Mouse (Mus musculus) MEL (cell line): ENCODE data around the gene Pip5k1b. TPM values are rescaled to one million over a fixed set of nuclear protein-coding genes. Genes with fewer than 3 reads are reported as not detected.

Experiments
- DNase-seq: peaks from one replicate; pipeline ENCODE4 v3.0.0; 2011; ENCODE audit warnings: low read depth, low spot score
- H3K27ac ChIP-seq: 2 replicates; pipeline ENCODE4 v1.5.1; 2012; ENCODE audit warnings: low read depth, mild to moderate bottlenecking, control low read depth, low read length, moderate library complexity; ENCODE audit not compliant: control insufficient read depth
- H3K27me3 ChIP-seq, 2 experiments: fragments of 150-350 bp in 1 of 2; sonication (generic) in 1 of 2; 2 replicates each; pipeline ENCODE4 v1.6.1; 2012; ENCODE audit warnings: low read length in 2 of 2, mild to moderate bottlenecking in 2 of 2, improper control_type of control experiment in 1 of 2, moderate library complexity in 1 of 2; ENCODE audit not compliant: insufficient read depth in 2 of 2, control insufficient read depth in 1 of 2
- H3K36me3 ChIP-seq, 2 experiments: 2 replicates each; pipeline ENCODE4 v1.6.1; 2012 to 2014; ENCODE audit warnings: low read length in 2 of 2, improper control_type of control experiment in 1 of 2, inconsistent platforms in 1 of 2, mild to moderate bottlenecking in 1 of 2; ENCODE audit not compliant: insufficient read depth in 2 of 2, control insufficient read depth in 1 of 2
- H3K4me1 ChIP-seq, 2 experiments: fragments of 150-350 bp in 1 of 2; sonication (generic) in 1 of 2; 2 replicates each; pipeline ENCODE4 v1.6.1; 2012; ENCODE audit warnings: low read length in 2 of 2, improper control_type of control experiment in 1 of 2, mild to moderate bottlenecking in 1 of 2; ENCODE audit not compliant: insufficient read depth in 2 of 2, control insufficient read depth in 1 of 2
- H3K4me3 ChIP-seq, 2 experiments: fragments of 150-350 bp in 1 of 2; sonication (generic) in 1 of 2; 2 replicates each; pipeline ENCODE4 v1.5.1; 2012; ENCODE audit warnings: low read depth in 2 of 2, low read length in 2 of 2, mild to moderate bottlenecking in 2 of 2, moderate library complexity in 2 of 2, control low read depth in 1 of 2, improper control_type of control experiment in 1 of 2; ENCODE audit not compliant: control insufficient read depth in 1 of 2, insufficient read depth in 1 of 2
- H3K79me2 ChIP-seq: 2 replicates; pipeline ENCODE4 v1.6.1; 2012; ENCODE audit warnings: mild to moderate bottlenecking, low read length, moderate library complexity; ENCODE audit not compliant: control insufficient read depth, poor library complexity, insufficient read depth
- H3K9ac ChIP-seq: 2 replicates; pipeline ENCODE4 v1.6.1; 2012; ENCODE audit warnings: low read depth, mild to moderate bottlenecking, control low read depth, low read length, moderate library complexity; ENCODE audit not compliant: control insufficient read depth, poor library complexity, severe bottlenecking
- H3K9me3 ChIP-seq: fragments of 150-350 bp; sonication (generic); replicated peaks from 2 replicates; pipeline ENCODE4 v1.6.1; 2012; ENCODE audit warnings: mild to moderate bottlenecking, low read length, improper control_type of control experiment, moderate library complexity; ENCODE audit not compliant: insufficient read depth
- BHLHE40 ChIP-seq: IDR thresholded peaks from 2 replicates; pipeline ENCODE4 v1.6.1; 2012; ENCODE audit warnings: low read depth, mild to moderate bottlenecking, inconsistent platforms, low read length, improper control_type of control experiment, borderline replicate concordance
- CHD2 ChIP-seq: IDR thresholded peaks from 2 replicates; pipeline ENCODE4 v1.6.1; 2011; ENCODE audit warnings: low read length, improper control_type of control experiment
- CTCF ChIP-seq, 3 experiments: IDR thresholded peaks in 2 of 3; conservative IDR thresholded peaks in 1 of 3; 2 replicates each; pipeline ENCODE4 v1.5.1; 2011 to 2012; ENCODE audit warnings: low read length in 3 of 3, low read depth in 2 of 3, mild to moderate bottlenecking in 2 of 3, improper control_type of control experiment in 1 of 3, inconsistent platforms in 1 of 3, mixed read lengths in 1 of 3, moderate library complexity in 1 of 3; ENCODE audit not compliant: control insufficient read depth in 1 of 3, insufficient read depth in 1 of 3, poor library complexity in 1 of 3, severe bottlenecking in 1 of 3
- E2F4 ChIP-seq: IDR thresholded peaks from 2 replicates; pipeline ENCODE4 v1.6.1; 2011; ENCODE audit warnings: low read depth, low read length, improper control_type of control experiment, borderline replicate concordance
- EP300 ChIP-seq, 2 experiments: IDR thresholded peaks; 2 replicates each; pipeline ENCODE4 v1.6.1; 2011; ENCODE audit warnings: improper control_type of control experiment in 2 of 2, low read length in 2 of 2, low read depth in 1 of 2, mild to moderate bottlenecking in 1 of 2
- GATA1 ChIP-seq: IDR thresholded peaks from 2 replicates; pipeline ENCODE4 v1.6.1; 2011; ENCODE audit warnings: low read depth, low read length, improper control_type of control experiment
- MAX ChIP-seq: IDR thresholded peaks from 2 replicates; pipeline ENCODE4 v1.6.1; 2011; ENCODE audit warnings: low read length, improper control_type of control experiment
- MEF2A ChIP-seq: IDR thresholded peaks from 2 replicates; pipeline ENCODE4 v1.6.1; 2014; ENCODE audit warnings: low read depth, mild to moderate bottlenecking, inconsistent platforms, low read length, improper control_type of control experiment; ENCODE audit not compliant: poor library complexity, insufficient replicate concordance, severe bottlenecking; ENCODE audit errors: extremely low read depth
- MXI1 ChIP-seq: IDR thresholded peaks from 2 replicates; pipeline ENCODE4 v1.6.1; 2011; ENCODE audit warnings: mild to moderate bottlenecking, low read depth, low read length, improper control_type of control experiment
- MYC ChIP-seq: IDR thresholded peaks from 2 replicates; pipeline ENCODE4 v1.6.1; 2011; ENCODE audit warnings: low read depth, mild to moderate bottlenecking, low read length, improper control_type of control experiment, moderate library complexity
- NELFE ChIP-seq: IDR thresholded peaks from 2 replicates; pipeline ENCODE4 v1.6.1; 2011; ENCODE audit warnings: low read depth, low read length, improper control_type of control experiment
- POLR2AphosphoS2 ChIP-seq: IDR thresholded peaks from 2 replicates; pipeline ENCODE4 v1.6.1; 2011; ENCODE audit warnings: low read length, improper control_type of control experiment
- RAD21 ChIP-seq: IDR thresholded peaks from 2 replicates; pipeline ENCODE4 v1.6.1; 2011; ENCODE audit warnings: mild to moderate bottlenecking, low read depth, low read length, improper control_type of control experiment
- SIN3A ChIP-seq: IDR thresholded peaks from 2 replicates; pipeline ENCODE4 v1.6.1; 2012; ENCODE audit warnings: low read length, improper control_type of control experiment, inconsistent platforms
- SMC3 ChIP-seq: IDR thresholded peaks from 2 replicates; pipeline ENCODE4 v1.6.1; 2011; ENCODE audit warnings: low read depth, low read length, improper control_type of control experiment
- TAL1 ChIP-seq: IDR thresholded peaks from 2 replicates; pipeline ENCODE4 v1.6.1; 2012; ENCODE audit warnings: mild to moderate bottlenecking, inconsistent platforms, low read length, moderate library complexity, mixed read lengths
- TBP ChIP-seq: IDR thresholded peaks from 2 replicates; pipeline ENCODE4 v1.8.0; 2011; ENCODE audit warnings: low read depth, low read length, improper control_type of control experiment
- TCF12 ChIP-seq: IDR thresholded peaks from 2 replicates; pipeline ENCODE4 v1.6.1; 2014; ENCODE audit warnings: low read depth, mild to moderate bottlenecking, inconsistent platforms, low read length, improper control_type of control experiment, moderate library complexity
- UBTF ChIP-seq: IDR thresholded peaks from 2 replicates; pipeline ENCODE4 v1.6.1; 2012; ENCODE audit warnings: low read depth, mild to moderate bottlenecking, inconsistent platforms, low read length, improper control_type of control experiment, moderate library complexity, borderline replicate concordance; ENCODE audit not compliant: insufficient read depth
- USF1 ChIP-seq: IDR thresholded peaks from 2 replicates; pipeline ENCODE4 v1.6.1; 2014; ENCODE audit warnings: low read depth, mild to moderate bottlenecking, inconsistent platforms, low read length, improper control_type of control experiment, moderate library complexity
- USF2 ChIP-seq, 2 experiments: IDR thresholded peaks; 2 replicates each; pipeline ENCODE4 v1.6.1; 2011 to 2012; ENCODE audit warnings: improper control_type of control experiment in 2 of 2, low read length in 2 of 2, borderline replicate concordance in 1 of 2, inconsistent platforms in 1 of 2, low read depth in 1 of 2, mild to moderate bottlenecking in 1 of 2; ENCODE audit not compliant: insufficient read depth in 1 of 2
- ZKSCAN1 ChIP-seq: IDR thresholded peaks from 2 replicates; pipeline ENCODE4 v1.6.1; 2012; ENCODE audit warnings: low read depth, mild to moderate bottlenecking, inconsistent platforms, low read length, improper control_type of control experiment, moderate library complexity
- ZNF384 ChIP-seq: IDR thresholded peaks from 2 replicates; pipeline ENCODE4 v1.6.1; 2012; ENCODE audit warnings: low read depth, mild to moderate bottlenecking, inconsistent platforms, low read length, improper control_type of control experiment
- polyA plus RNA-seq, 2 experiments: library from polyadenylated mRNA; stranded (reverse) in 1 of 2; unstranded in 1 of 2; fragments of >175 nt in 1 of 2; fragments of >200 nt in 1 of 2; gene quantifications; 2 replicates each; pipeline versions ENCODE4 v1.2.1 to v1.2.4; 2012; ENCODE audit warnings: low replicate concordance in 2 of 2, low read depth in 1 of 2; ENCODE audit not compliant: insufficient read length in 2 of 2, insufficient read depth in 1 of 2, missing spikeins in 1 of 2
- total RNA-seq: library from RNA; depleted of rRNA; stranded (reverse); fragments of 300-350 nt; gene quantifications from 2 replicates; pipeline ENCODE4 v1.2.3, GENCODE M21; 2012

Pip5k1b gene
- total and polyA plus RNA-seq, 3 experiments: 3.4 to 10.0 TPM; not detected in 1

DNA sequence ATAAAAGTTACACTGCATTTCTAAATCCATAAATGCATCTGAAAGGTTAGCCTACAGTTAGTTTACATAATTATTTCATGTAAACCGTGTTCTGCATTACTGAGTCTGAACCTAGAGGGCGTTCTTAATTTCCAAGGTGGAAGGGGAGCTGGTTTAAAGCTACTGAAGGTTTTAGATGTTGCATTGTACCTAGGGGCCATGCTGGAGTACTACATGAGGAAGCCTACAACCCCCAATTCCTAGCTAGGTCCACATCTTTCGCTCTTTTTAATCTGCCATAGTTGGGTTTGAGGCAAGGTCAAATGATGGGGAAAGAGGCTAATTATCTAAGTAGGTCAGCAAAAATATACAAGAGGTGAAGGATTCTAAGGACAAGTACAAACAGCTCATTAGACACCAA lies 104.0 kb downstream of the Pip5k1b start:
- no peaks in the 10 kb centered on the region for H3K79me2 ChIP-seq
- H3K9ac ChIP-seq: no peak overlapping the region
- H3K4me1 ChIP-seq: peaks cover 19 to 24% of the 10 kb centered on the region in 2 experiments
- H3K27ac ChIP-seq: no peak overlapping the region; the same call in 1 of the 2 replicates
- H3K36me3 ChIP-seq: peaks cover 0 to 33% of the 10 kb centered on the region in 2 experiments; a peak in 2 of 4 replicates
- no peaks in the 10 kb centered on the region for H3K27me3 ChIP-seq
- TF ChIP-seq RAD21: peak; percentile 2; the same call in 1 of the 2 replicates
- no peak for TF ChIP-seq TCF12
- TF ChIP-seq MEF2A: no peak
- TF ChIP-seq TAL1: no peak
- no peak for TF ChIP-seq SIN3A
- TF ChIP-seq TBP: 0 out of 2 replicates have a peak, but pooled peaks have one; percentile 18
- no peak for TF ChIP-seq GATA1
- TF ChIP-seq UBTF: no peak
- TF ChIP-seq CHD2: no peak
- no peak for TF ChIP-seq E2F4
- TF ChIP-seq MAX: no peak
- no peak for TF ChIP-seq USF1
- TF ChIP-seq SMC3: peak; percentile 18; the same call in 1 of the 2 replicates
- no peak for TF ChIP-seq POLR2AphosphoS2
- TF ChIP-seq ZNF384: no peak
- TF ChIP-seq EP300 (IDR thresholded peaks at IDR 0.05; ENCODE audit: low read depth in 1 of 2, low read length in 2 of 2): no peak
- 0 out of 2 replicates have a peak, but pooled peaks have one; percentile 16 for TF ChIP-seq MYC
- peak in 2 of 3 experiments; percentile 18 to 53; a peak in 4 of 6 replicates for TF ChIP-seq CTCF (IDR thresholded peaks at IDR 0.05 in 2 of 3, conservative IDR thresholded peaks at IDR 0.05 in 1 of 3; ENCODE audit: control insufficient read depth in 1 of 3, insufficient read depth in 1 of 3, low read depth in 2 of 3, low read length in 3 of 3, poor library complexity in 1 of 3, severe bottlenecking in 1 of 3)
- no peak for TF ChIP-seq NELFE
- TF ChIP-seq ZKSCAN1: no peak
- no peak for TF ChIP-seq USF2 (IDR thresholded peaks at IDR 0.05; ENCODE audit: borderline replicate concordance in 1 of 2, insufficient read depth in 1 of 2, low read depth in 1 of 2, low read length in 2 of 2)
- no peak for TF ChIP-seq BHLHE40
- TF ChIP-seq MXI1: no peak
- H3K4me3 ChIP-seq: no peak overlapping the region
- peak; percentile 62 for DNase-seq
- no peaks in the 10 kb centered on the region for H3K9me3 ChIP-seq
